ENCODE assay signal across 15 mouse cellular contexts in the genomic region with DNA sequence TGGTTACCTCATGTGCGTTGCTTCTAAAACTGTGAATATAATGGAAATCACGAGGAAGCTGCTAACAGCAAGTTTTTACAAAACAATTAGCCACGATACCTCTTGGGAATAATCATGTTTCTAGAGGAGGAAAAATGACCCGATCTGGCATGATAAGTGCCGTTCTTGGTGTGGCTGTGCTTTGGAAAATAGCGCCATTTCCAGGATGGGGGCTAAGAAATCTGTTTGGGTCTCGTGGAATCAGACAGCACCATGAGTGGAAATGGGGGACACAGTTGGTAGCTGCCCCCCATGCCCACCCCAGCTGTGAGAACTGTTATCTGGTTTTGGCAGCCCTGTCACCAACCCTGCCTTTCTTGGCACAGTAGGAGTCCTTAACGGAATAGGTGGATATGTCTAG. TPM values are rescaled to one million over a fixed set of nuclear protein-coding genes. Genes with fewer than 3 reads are reported as not detected.
"Had no signal": no experiment of that assay in that cellular context is flagged by ENCODE, and none has a peak within 500 bp of the region (broad histone marks: within the 10 kb centered on the region; RNA-seq: fewer than 3 reads in every experiment).

No protein-coding gene starts in this region.

- H3K4me3 ChIP-seq: megakaryocyte, embryonic 14.5 days; midbrain, embryonic 13.5 days; midbrain, embryonic 15.5 days; neural tube, embryonic 12.5 days; stomach, embryonic 15.5 days had no signal

- DNase-seq: lung, adult 18-20 months; lung, embryonic 14.5 days; lung, postnatal 10 days; lung, postnatal 4 days; right cerebral cortex, postnatal 14 days; thymus, adult 2 months; thymus, postnatal 25 days; thymus, postnatal 4 days had no signal

- H3K4me1 ChIP-seq: megakaryocyte, embryonic 14.5 days; midbrain, embryonic 13.5 days; midbrain, embryonic 15.5 days; neural tube, embryonic 12.5 days; stomach, embryonic 15.5 days had no signal

- H3K36me3 ChIP-seq: midbrain, embryonic 13.5 days; midbrain, embryonic 15.5 days; neural tube, embryonic 12.5 days; stomach, embryonic 15.5 days had no signal

- H3K27ac ChIP-seq: midbrain, embryonic 13.5 days; midbrain, embryonic 15.5 days; neural tube, embryonic 12.5 days; stomach, embryonic 15.5 days; stomach, postnatal 0 days had no signal

RNA-seq across cellular contexts. Expression of gene Hrh1, which starts 34.0 kb away (rescaled TPM):
- total RNA-seq: megakaryocyte progenitor cell, adult 5-6 weeks had no signal
- polyA plus RNA-seq: lung, embryonic 14.5 days had no signal
